Mouse (Mus musculus) lung, postnatal 0 days (tissue): ENCODE results near the gene Os9. TPM values are rescaled to one million over a fixed set of nuclear protein-coding genes. Genes with fewer than 3 reads are reported as not detected.
A peak's percentile ranks its signal among the peaks of the same experiment; 100 is the strongest.

Experiments
- ATAC-seq: fragments of 200-750 bp; cut with Nextera tagmentation; 2 replicates; pipeline ENCODE4 v1.8.0; 2017; ENCODE audit warnings: moderate library complexity
- DNase-seq: peaks from one replicate; pipeline ENCODE4 v3.0.0-alpha.2; 2016; ENCODE audit warnings: low spot score
- H3K27ac ChIP-seq: fragments of 300-500 bp; sonication (generic); 2 replicates; pipeline ENCODE4 v1.5.1; 2014; ENCODE audit warnings: antibody characterized with exemption, mild to moderate bottlenecking, low read length, mixed read lengths
- H3K27me3 ChIP-seq: fragments of 300-500 bp; sonication (generic); replicated peaks from 2 replicates; pipeline ENCODE4 v1.6.1; 2014; ENCODE audit warnings: low read length, mixed read lengths; ENCODE audit not compliant: insufficient read depth
- H3K36me3 ChIP-seq: fragments of 300-500 bp; sonication (generic); 2 replicates; pipeline ENCODE4 v1.6.1; 2014; ENCODE audit warnings: low read length, mixed read lengths; ENCODE audit not compliant: insufficient read depth
- H3K4me1 ChIP-seq: fragments of 300-500 bp; sonication (generic); 2 replicates; pipeline ENCODE4 v1.6.1; 2014; ENCODE audit warnings: antibody characterized with exemption, low read depth, low read length, mixed read lengths; ENCODE audit not compliant: insufficient read depth
- H3K4me2 ChIP-seq: fragments of 300-500 bp; sonication (generic); replicated peaks from 2 replicates; pipeline ENCODE4 v1.6.1; 2014; ENCODE audit warnings: low read depth, mild to moderate bottlenecking, low read length, moderate library complexity, mixed read lengths
- H3K4me3 ChIP-seq: fragments of 300-500 bp; sonication (generic); 2 replicates; pipeline ENCODE4 v1.5.1; 2014; ENCODE audit warnings: low read depth, low read length
- H3K9ac ChIP-seq: fragments of 300-500 bp; sonication (generic); replicated peaks from 2 replicates; pipeline ENCODE4 v1.6.1; 2014; ENCODE audit warnings: low read depth, mild to moderate bottlenecking
- H3K9me3 ChIP-seq: fragments of 300-500 bp; sonication (generic); 2 replicates; pipeline ENCODE4 v1.6.1; 2016; ENCODE audit warnings: low read length, mixed read lengths
- CTCF ChIP-seq: IDR thresholded peaks from 2 replicates; pipeline ENCODE4 v1.5.1; 2016; ENCODE audit warnings: antibody characterized with exemption, mild to moderate bottlenecking
- EP300 ChIP-seq: IDR thresholded peaks from 2 replicates; pipeline ENCODE4 v1.6.1; 2016; ENCODE audit warnings: antibody characterized with exemption, mild to moderate bottlenecking, control low read depth
- WGBS: fragments of 180-500 bp; shearing (Covaris S2); extraction: QIAGEN DNeasy Blood & Tissue Kit; methylation state at CpG from one replicate; pipeline ENCODE4 v1.1.7; 2014; 5-methylcytosine and 5-hydroxymethylcytosine counted together
- polyA plus RNA-seq: library from polyadenylated mRNA; unstranded; fragments of >200 nt; fragmentation: Nextera tagmentation; extraction: Ambion mirVana; gene quantifications from 2 replicates; pipeline ENCODE4 v1.2.1, GENCODE M21; 2015

Gene Os9
- polyA plus RNA-seq, 1 experiment from 2014 or later = 112 TPM

GRCm38 (mm10) chr10:127055406-127055805 is 65.5 kb downstream of the Os9 start:
- WGBS = 88% methylated on average over 8 of the region's 8 CpGs
- Histone ChIP-seq H3K4me3 (no peak overlapping the region), H3K36me3 (no peaks in the 10 kb centered on the region), H3K9me3 (no peaks in the 10 kb centered on the region), H3K4me1 (0 out of 2 replicates have a peak, but pooled peaks cover 3% of the 10 kb centered on the region), H3K27ac (no peak overlapping the region), H3K9ac (no peak overlapping the region), H3K27me3 (peaks cover 6% of the 10 kb centered on the region; the same call in 1 of the 2 replicates), H3K4me2 (no peak overlapping the region)
- ATAC-seq (no peak), DNase-seq (no peak)
- no peak for TF ChIP-seq EP300
- no peak for TF ChIP-seq CTCF

- H3K27me3 ChIP-seq = peaks cover 9% of the 10 kb centered on the region
- 55% methylated on average over 4 of the region's 4 CpGs for WGBS
- no peak overlapping the region for H3K9ac ChIP-seq
- no peak overlapping the region for H3K27ac ChIP-seq
- no peaks in the 10 kb centered on the region for H3K9me3 ChIP-seq
- TF ChIP-seq CTCF (0 out of 2 replicates have a peak, but pooled peaks have one; percentile 14), EP300 (no peak)
- H3K4me1 ChIP-seq = 0 out of 2 replicates have a peak, but pooled peaks cover 3% of the 10 kb centered on the region
- H3K4me2 ChIP-seq = no peak overlapping the region
- H3K36me3 ChIP-seq = no peaks in the 10 kb centered on the region
- no peak for DNase-seq
- ATAC-seq = no peak
- no peak overlapping the region for H3K4me3 ChIP-seq
Observed at GRCm38 (mm10) chr10:127054646-127055045, 66.3 kb downstream of the Os9 start.

DNA sequence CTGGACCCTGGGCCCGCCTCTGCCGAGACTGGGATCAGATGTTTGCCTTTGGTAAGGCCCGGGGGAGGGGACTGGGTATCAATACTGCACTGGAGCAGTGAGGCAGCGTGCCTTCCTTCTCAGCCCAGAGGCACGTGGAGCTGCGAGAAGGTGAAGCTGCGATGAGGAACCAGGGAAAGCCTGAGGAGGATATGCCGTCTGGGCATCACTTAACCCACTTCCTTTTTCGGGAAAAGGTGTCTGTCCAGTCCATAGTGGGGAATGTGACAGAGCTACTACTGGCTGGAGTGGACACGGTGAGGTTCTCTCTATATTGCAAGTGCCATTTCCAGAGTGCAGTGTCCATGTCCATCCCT is 70.8 kb downstream of the Os9 start:
- Histone ChIP-seq H3K9me3 (no peaks in the 10 kb centered on the region), H3K9ac (no peak overlapping the region), H3K4me1 (peaks cover 10% of the 10 kb centered on the region; the same call in 1 of the 2 replicates), H3K27me3 (peaks cover 28% of the 10 kb centered on the region), H3K36me3 (no peaks in the 10 kb centered on the region), H3K27ac (no peak overlapping the region), H3K4me2 (no peak overlapping the region), H3K4me3 (0 out of 2 replicates have a peak overlapping the region, but pooled peaks have one; percentile 28)
- 11% methylated on average over 10 of the region's 10 CpGs for WGBS
- DNase-seq = no peak
- TF ChIP-seq CTCF (no peak), EP300 (no peak)
- no peak for ATAC-seq

- DNase-seq (no peak), ATAC-seq (peak; percentile 56; the same call in 1 of the 2 replicates)
- Histone ChIP-seq H3K4me2 (peak overlapping the region; percentile 38), H3K36me3 (no peaks in the 10 kb centered on the region), H3K4me3 (peak overlapping the region; percentile 28), H3K9ac (no peak overlapping the region), H3K9me3 (no peaks in the 10 kb centered on the region), H3K27me3 (peaks cover 28% of the 10 kb centered on the region), H3K4me1 (peaks cover 10% of the 10 kb centered on the region; the same call in 1 of the 2 replicates), H3K27ac (no peak overlapping the region)
- TF ChIP-seq EP300 = no peak
- TF ChIP-seq CTCF = peak; percentile 52
- 4% methylated on average over 29 of the region's 29 CpGs for WGBS
Observed at GRCm38 (mm10) chr10:127049395-127050118, 71.4 kb downstream of the Os9 start.

DNA sequence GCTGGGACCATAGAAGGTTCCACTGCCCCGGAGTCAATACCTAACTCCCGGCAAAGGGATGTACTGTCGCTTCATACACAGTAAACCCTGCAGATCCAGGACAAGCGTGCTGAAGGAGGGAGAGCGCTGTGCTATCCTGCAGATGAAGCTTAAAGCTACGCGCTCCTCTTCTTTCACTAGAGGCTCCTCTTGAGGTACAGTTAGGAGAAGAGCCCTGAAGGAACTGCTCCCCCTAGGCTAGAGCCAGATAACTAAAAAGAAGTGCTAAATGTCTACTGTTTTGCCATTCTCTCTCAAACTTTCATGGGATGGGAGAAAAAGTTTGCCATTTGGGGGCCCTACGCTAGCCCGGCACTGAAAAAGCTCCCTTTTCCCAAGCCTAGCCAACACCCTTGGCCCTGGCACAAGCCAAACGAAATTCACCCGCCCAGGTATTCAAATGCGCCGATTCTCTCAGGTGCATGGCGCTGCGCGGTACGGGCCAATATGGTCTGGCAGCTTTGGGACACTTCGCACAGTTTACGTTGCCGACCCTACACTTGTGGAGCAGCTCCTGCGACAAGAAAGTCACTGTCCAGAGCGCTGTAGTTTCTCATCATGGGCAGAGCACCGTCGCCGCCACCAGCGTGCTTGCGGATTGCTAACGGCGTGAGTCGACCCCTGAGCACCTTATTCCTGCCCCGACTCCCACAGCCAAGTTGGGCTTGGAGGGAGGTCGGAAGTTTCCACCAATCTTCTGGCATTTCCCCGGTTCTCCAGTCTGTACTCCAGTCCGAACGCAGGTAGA is 72.1 kb downstream of the Os9 start:
- ATAC-seq (no peak), DNase-seq (no peak)
- H3K27ac ChIP-seq = no peak overlapping the region
- H3K36me3 ChIP-seq = no peaks in the 10 kb centered on the region
- peaks cover 28% of the 10 kb centered on the region for H3K27me3 ChIP-seq
- peak overlapping the region; percentile 38 for H3K4me2 ChIP-seq
- H3K9me3 ChIP-seq = no peaks in the 10 kb centered on the region
- TF ChIP-seq EP300 (no peak), CTCF (no peak)
- H3K9ac ChIP-seq = no peak overlapping the region
- H3K4me3 ChIP-seq = peak overlapping the region; percentile 28
- 4% methylated on average over 35 of the region's 35 CpGs for WGBS
- peaks cover 10% of the 10 kb centered on the region; the same call in 1 of the 2 replicates for H3K4me1 ChIP-seq

DNA sequence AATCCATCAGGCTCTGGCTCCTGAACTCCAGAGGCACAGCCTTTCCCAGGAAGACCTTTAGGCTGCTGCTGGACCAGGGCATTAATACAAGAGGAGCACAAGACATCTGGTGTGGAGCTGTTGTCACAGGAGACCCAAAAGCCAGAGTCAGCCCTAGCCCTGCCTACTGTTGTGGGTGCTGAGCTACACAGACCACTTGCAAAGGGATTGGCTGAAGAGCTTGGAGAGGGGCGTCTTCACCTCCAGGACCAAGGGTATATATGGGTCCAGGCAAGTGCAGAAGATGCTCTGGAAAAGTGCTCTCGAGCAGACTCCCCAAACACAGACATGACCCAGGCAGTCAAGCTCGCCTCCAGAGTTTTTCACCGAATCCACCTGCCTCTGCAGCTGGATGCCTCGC is 73.0 kb downstream of the Os9 start, which contains the start of gene Cyp27b1:
Gene Cyp27b1 (plus strand): TSS at position 297 of the 400 bp plus-strand sequence.
- Histone ChIP-seq H3K4me1 (peaks cover 10% of the 10 kb centered on the region; the same call in 1 of the 2 replicates), H3K36me3 (no peaks in the 10 kb centered on the region), H3K9ac (no peak within 1 kb of the TSS), H3K27ac (no peak within 1 kb of the TSS), H3K4me2 (peak within 1 kb of the TSS; percentile 38), H3K27me3 (peaks cover 28% of the 10 kb centered on the region), H3K9me3 (no peaks in the 10 kb centered on the region), H3K4me3 (peak within 1 kb of the TSS; percentile 28)
- no peak for DNase-seq
- 30% methylated on average over 5 of the region's 5 CpGs for WGBS
- TF ChIP-seq EP300 (no peak), CTCF (no peak)
- ATAC-seq = no peak

Other genes starting within 250 kb of the Os9 start
- gene Atp23, start 219.8 kb downstream of the Os9 start, polyA plus RNA-seq = 6.7 and 7.4 TPM in 2 replicates
- 63.9 and 67.9 TPM in 2 replicates for gene Ctdsp2, start 142.4 kb downstream of the Os9 start, polyA plus RNA-seq
- gene Avil, start 120.4 kb downstream of the Os9 start, polyA plus RNA-seq = 0.13 and 0.15 TPM in 2 replicates
- gene Tsfm, start 90.3 kb downstream of the Os9 start, polyA plus RNA-seq = 39.1 and 42.3 TPM in 2 replicates
- gene Mettl1, start 79.7 kb downstream of the Os9 start, polyA plus RNA-seq = 12.9 and 13.6 TPM in 2 replicates
- gene Eef1akmt3, start 79.6 kb downstream of the Os9 start, polyA plus RNA-seq = 0.27 and 0.30 TPM in 2 replicates
- 0.13 TPM in 1 of 2 replicates, not detected in the other for gene Cyp27b1, start 72.9 kb downstream of the Os9 start, polyA plus RNA-seq
- 0.63 and 0.86 TPM in 2 replicates for gene March9, start 60.9 kb downstream of the Os9 start, polyA plus RNA-seq
- 358 and 362 TPM in 2 replicates for gene Cdk4, start 57.6 kb downstream of the Os9 start, polyA plus RNA-seq
- 99.5 and 110 TPM in 2 replicates for gene Tspan31, start 50.9 kb downstream of the Os9 start, polyA plus RNA-seq
- gene Agap2, start 45.8 kb downstream of the Os9 start, polyA plus RNA-seq = 0.04 and 0.32 TPM in 2 replicates
- gene B4galnt1, start 44.1 kb upstream of the Os9 start, polyA plus RNA-seq = 9.1 and 9.6 TPM in 2 replicates
- gene Slc26a10, start 59.5 kb upstream of the Os9 start, polyA plus RNA-seq = 1.0 and 1.1 TPM in 2 replicates
- gene Arhgef25, start 69.0 kb upstream of the Os9 start, polyA plus RNA-seq = 27.9 and 37.1 TPM in 2 replicates
- 47.5 and 47.8 TPM in 2 replicates for gene Dtx3, start 74.6 kb upstream of the Os9 start, polyA plus RNA-seq
- 31.0 and 35.1 TPM in 2 replicates for gene Pip4k2c, start 90.5 kb upstream of the Os9 start, polyA plus RNA-seq
- 0.12 and 0.25 TPM in 2 replicates for gene Kif5a, start 142.2 kb upstream of the Os9 start, polyA plus RNA-seq
- 198 and 204 TPM in 2 replicates for gene Dctn2, start 145.2 kb upstream of the Os9 start, polyA plus RNA-seq
- gene Mbd6, start 167.9 kb upstream of the Os9 start, polyA plus RNA-seq = 13.5 and 14.2 TPM in 2 replicates
- gene Mars, start 190.7 kb upstream of the Os9 start, polyA plus RNA-seq = 61.1 and 63.1 TPM in 2 replicates
- 8.5 TPM in 2 replicates for gene Arhgap9, start 200.8 kb upstream of the Os9 start, polyA plus RNA-seq
- gene Gli1, start 220.8 kb upstream of the Os9 start, polyA plus RNA-seq = 4.2 and 5.2 TPM in 2 replicates
- gene Inhbe, start 233.3 kb upstream of the Os9 start, polyA plus RNA-seq = not detected in 2 replicates
- gene Inhbc, start 249.3 kb upstream of the Os9 start, polyA plus RNA-seq = not detected in 2 replicates